Mouse (Mus musculus) limb, embryonic 14.5 days (tissue): Measurements from ENCODE around the gene Sptlc3. TPM values are rescaled to one million over a fixed set of nuclear protein-coding genes. Genes with fewer than 3 reads are reported as not detected.
A peak's percentile ranks its signal among the peaks of the same experiment; 100 is the strongest.

Source experiments
- ATAC-seq: fragments of 200-750 bp; cut with Nextera tagmentation; 2 replicates; pipeline ENCODE4 v1.8.0; 2017; ENCODE audit warnings: low read depth, moderate number of reproducible peaks, moderate TSS enrichment; ENCODE audit not compliant: low FRiP score
- DNase-seq: peaks from one replicate; pipeline ENCODE4 v3.0.0-alpha.2; 2015; ENCODE audit warnings: low spot score
- H3K27ac ChIP-seq: fragments of 300-500 bp; sonication (generic); replicated peaks from 2 replicates; pipeline ENCODE4 v1.5.1; 2014; ENCODE audit warnings: low read depth, mild to moderate bottlenecking, low read length, moderate library complexity, mixed read lengths
- H3K27me3 ChIP-seq: fragments of 300-500 bp; sonication (generic); 2 replicates; pipeline ENCODE4 v1.6.1; 2014; ENCODE audit warnings: low read length, mixed read lengths; ENCODE audit not compliant: control insufficient read depth, insufficient read depth
- H3K36me3 ChIP-seq: fragments of 300-500 bp; sonication (generic); 2 replicates; pipeline ENCODE4 v1.6.1; 2014; ENCODE audit warnings: mild to moderate bottlenecking, low read length, moderate library complexity, mixed read lengths; ENCODE audit not compliant: control insufficient read depth, insufficient read depth
- H3K4me1 ChIP-seq: fragments of 300-500 bp; sonication (generic); 2 replicates; pipeline ENCODE4 v1.6.1; 2014; ENCODE audit warnings: antibody characterized with exemption, low read length, mixed read lengths; ENCODE audit not compliant: control insufficient read depth, insufficient read depth
- H3K4me2 ChIP-seq: fragments of 300-500 bp; sonication (generic); replicated peaks from 2 replicates; pipeline ENCODE4 v1.6.1; 2014; ENCODE audit warnings: low read depth, mild to moderate bottlenecking, low read length, moderate library complexity; ENCODE audit not compliant: severe bottlenecking
- H3K4me3 ChIP-seq: fragments of 300-500 bp; sonication (generic); replicated peaks from 2 replicates; pipeline ENCODE4 v1.5.1; 2014; ENCODE audit warnings: low read length
- H3K9ac ChIP-seq: fragments of 300-500 bp; sonication (generic); 2 replicates; pipeline ENCODE4 v1.6.1; 2014; ENCODE audit warnings: mild to moderate bottlenecking, low read depth, low read length, moderate library complexity; ENCODE audit not compliant: severe bottlenecking
- H3K9me3 ChIP-seq: fragments of 300-500 bp; sonication (generic); 2 replicates; pipeline ENCODE4 v1.6.1; 2016; ENCODE audit warnings: low read length; ENCODE audit not compliant: control insufficient read depth
- POLR2A ChIP-seq: fragments of 200-500 bp; IDR thresholded peaks from 2 replicates; pipeline ENCODE4 v1.8.0; 2012; ENCODE audit warnings: inconsistent platforms, mild to moderate bottlenecking, moderate library complexity, borderline replicate concordance; ENCODE audit not compliant: insufficient read depth, insufficient read length; ENCODE audit errors: extremely low read depth
- WGBS: fragments of 180-500 bp; shearing (Covaris S2); extraction: QIAGEN DNeasy Blood & Tissue Kit; methylation state at CpG from one replicate; pipeline ENCODE4 v1.1.7; 2014; 5-methylcytosine and 5-hydroxymethylcytosine counted together
- polyA plus RNA-seq, 2 experiments: library from polyadenylated mRNA; depleted of rRNA in 1 of 2; stranded (reverse) in 1 of 2; unstranded in 1 of 2; fragments of >200 nt; fragmentation: Nextera tagmentation in 1 of 2; extraction: Ambion mirVana in 1 of 2; gene quantifications; 2 replicates each; pipeline versions ENCODE4 v1.2.1 to v1.2.3; 2012 to 2014

Gene Sptlc3
- polyA plus RNA-seq, 2 experiments = 3.5 to 11.8 TPM

- Histone ChIP-seq H3K4me1 (peaks cover 31% of the 10 kb centered on the region), H3K4me2 (peak overlapping the region; percentile 31), H3K9ac (no peak overlapping the region), H3K4me3 (no peak overlapping the region), H3K27me3 (no peaks in the 10 kb centered on the region), H3K27ac (peak overlapping the region; percentile 52), H3K9me3 (no peaks in the 10 kb centered on the region), H3K36me3 (no peaks in the 10 kb centered on the region)
- DNase-seq (peak; percentile 42), ATAC-seq (peak; percentile 72; the same call in 1 of the 2 replicates)
- 13% methylated on average over 8 of the region's 8 CpGs for WGBS
- TF ChIP-seq POLR2A = no peak
Observed at GRCm38 (mm10) chr2:139609662-139610291, 116.1 kb downstream of the Sptlc3 start.

GRCm38 (mm10) chr2:139612410-139613107 is 118.8 kb downstream of the Sptlc3 start:
- Histone ChIP-seq H3K4me2 (no peak overlapping the region), H3K27ac (no peak overlapping the region), H3K4me3 (no peak overlapping the region), H3K9ac (no peak overlapping the region), H3K27me3 (no peaks in the 10 kb centered on the region), H3K36me3 (no peaks in the 10 kb centered on the region), H3K9me3 (no peaks in the 10 kb centered on the region), H3K4me1 (peaks cover 31% of the 10 kb centered on the region)
- DNase-seq (peak; percentile 10), ATAC-seq (no peak)
- TF ChIP-seq POLR2A = no peak
- WGBS = 21% methylated on average over 10 of the region's 10 CpGs

GRCm38 (mm10) chr2:139626496-139626895 is 132.8 kb downstream of the Sptlc3 start:
- no peak for TF ChIP-seq POLR2A
- no peak for DNase-seq
- WGBS = 86% methylated on average over 1 of the region's 1 CpGs

GRCm38 (mm10) chr2:139628731-139629130 is 135.0 kb downstream of the Sptlc3 start:
- 0 out of 2 replicates have a peak overlapping the region, but pooled peaks have one; percentile 14 for H3K4me2 ChIP-seq
- ATAC-seq = no peak
- WGBS = 53% methylated on average over 4 of the region's 4 CpGs
- H3K27ac ChIP-seq = no peak overlapping the region
- peaks cover 6% of the 10 kb centered on the region; the same call in 1 of the 2 replicates for H3K4me1 ChIP-seq
- H3K36me3 ChIP-seq = no peaks in the 10 kb centered on the region
- H3K9ac ChIP-seq = no peak overlapping the region
- H3K9me3 ChIP-seq = no peaks in the 10 kb centered on the region
- H3K4me3 ChIP-seq = no peak overlapping the region
- no peak for DNase-seq
- H3K27me3 ChIP-seq = no peaks in the 10 kb centered on the region
- TF ChIP-seq POLR2A = no peak

More at GRCm38 (mm10) chr2:139626496-139626895, 132.8 kb downstream of the Sptlc3 start:
- ATAC-seq = no peak
- peaks cover 6% of the 10 kb centered on the region; the same call in 1 of the 2 replicates for H3K4me1 ChIP-seq
- H3K4me3 ChIP-seq = no peak overlapping the region
- H3K27me3 ChIP-seq = no peaks in the 10 kb centered on the region
- H3K4me2 ChIP-seq = no peak overlapping the region
- no peak overlapping the region for H3K27ac ChIP-seq
- no peaks in the 10 kb centered on the region for H3K36me3 ChIP-seq
- no peaks in the 10 kb centered on the region for H3K9me3 ChIP-seq
- no peak overlapping the region for H3K9ac ChIP-seq

GRCm38 (mm10) chr2:139629653-139630052 is 135.9 kb downstream of the Sptlc3 start:
- H3K27me3 ChIP-seq = no peaks in the 10 kb centered on the region
- H3K9me3 ChIP-seq = no peaks in the 10 kb centered on the region
- DNase-seq = no peak
- H3K4me3 ChIP-seq = no peak overlapping the region
- ATAC-seq = no peak
- H3K27ac ChIP-seq = no peak overlapping the region
- H3K4me1 ChIP-seq = peaks cover 6% of the 10 kb centered on the region; the same call in 1 of the 2 replicates
- no peak overlapping the region for H3K4me2 ChIP-seq
- H3K36me3 ChIP-seq = no peaks in the 10 kb centered on the region
- no peak for TF ChIP-seq POLR2A
- WGBS = 89% methylated on average over 3 of the region's 3 CpGs
- H3K9ac ChIP-seq = no peak overlapping the region
